Comparison of ENCODE assay signal across 17 mouse cellular contexts in genomic region chr11:77830875-77831274, GRCm38 (mm10). TPM values are rescaled to one million over a fixed set of nuclear protein-coding genes. Genes with fewer than 3 reads are reported as not detected.
DNase-seq lines count a peak whose midpoint lies in the region; ATAC-seq and TF ChIP-seq lines count a peak whose summit lies in the region.
"Had no signal": no experiment of that assay in that cellular context is flagged by ENCODE, and none has a peak within 500 bp of the region (broad histone marks: within the 10 kb centered on the region; RNA-seq: fewer than 3 reads in every experiment).

No protein-coding gene starts in this region.

- H3K9me3 ChIP-seq in stomach, embryonic 16.5 days (replicated peaks; ENCODE audit: control insufficient read depth, low read length) = no peaks in the 10 kb centered on the region
- no peaks in the 10 kb centered on the region for H3K9me3 ChIP-seq in stomach, postnatal 0 days (ENCODE audit: control insufficient read depth, low read length)
- no peaks in the 10 kb centered on the region for H3K9me3 ChIP-seq in hindbrain, embryonic 14.5 days (ENCODE audit: control insufficient read depth, low read length)
- H3K9me3 ChIP-seq: heart, embryonic 12.5 days; lung, embryonic 15.5 days had no signal

- no peak overlapping the region for H3K4me2 ChIP-seq in stomach, embryonic 16.5 days (ENCODE audit: low read depth, low read length)
- H3K4me2 ChIP-seq in stomach, postnatal 0 days (replicated peaks; ENCODE audit: low read depth) = no peak overlapping the region
- H3K4me2 ChIP-seq in hindbrain, embryonic 14.5 days (replicated peaks) = no peak overlapping the region
- H3K4me2 ChIP-seq: heart, embryonic 12.5 days; lung, embryonic 15.5 days had no signal

- no peak for TF ChIP-seq CTCF in stomach, postnatal 0 days (IDR thresholded peaks at IDR 0.05; ENCODE audit: low read depth)

- 0 out of 2 replicates have a peak, but pooled peaks cover 3% of the 10 kb centered on the region for H3K4me1 ChIP-seq in stomach, embryonic 16.5 days (ENCODE audit: control insufficient read depth, insufficient read depth, low read length)
- no peaks in the 10 kb centered on the region for H3K4me1 ChIP-seq in stomach, postnatal 0 days (replicated peaks; ENCODE audit: control insufficient read depth, insufficient read depth)
- H3K4me1 ChIP-seq in hindbrain, embryonic 14.5 days (replicated peaks; ENCODE audit: control insufficient read depth, insufficient read depth, low read length) = peaks cover 16% of the 10 kb centered on the region

- ATAC-seq in stomach, embryonic 16.5 days (ENCODE audit: insufficient read depth, low FRiP score) = peak; percentile 31; the same call in 1 of the 2 replicates
- no peak for ATAC-seq in stomach, postnatal 0 days (ENCODE audit: low FRiP score, low TSS enrichment)
- no peak for ATAC-seq in hindbrain, embryonic 14.5 days (ENCODE audit: low FRiP score)
- ATAC-seq: CD4-positive, CD25-positive, alpha-beta regulatory T cell, adult 4 months; intestine, postnatal 0 days had no signal

- H3K36me3 ChIP-seq in stomach, embryonic 16.5 days (ENCODE audit: control insufficient read depth, insufficient read depth, low read length) = peaks cover 12% of the 10 kb centered on the region
- H3K36me3 ChIP-seq in stomach, postnatal 0 days (ENCODE audit: control insufficient read depth, insufficient read depth, low read length) = peaks cover 14% of the 10 kb centered on the region; the same call in 1 of the 2 replicates
- peaks cover 63% of the 10 kb centered on the region for H3K36me3 ChIP-seq in hindbrain, embryonic 14.5 days (replicated peaks; ENCODE audit: control insufficient read depth, insufficient read depth)

- DNase-seq in kidney, postnatal 36 days = peak; percentile 37 to 39
- DNase-seq in kidney, postnatal 4 days = no peak
- no peak for DNase-seq in stomach, postnatal 0 days (ENCODE audit: low spot score)
- no peak for DNase-seq in hindbrain, embryonic 14.5 days (ENCODE audit: low spot score)
- no peak for DNase-seq in lung, postnatal 14 days
- no peak for DNase-seq in cerebellum, postnatal 36 days
- DNase-seq: adrenal gland, postnatal 14 days; cerebellum, adult 9-11 months; embryo, embryonic 11 days; heart, postnatal 36 days; right cerebral cortex, postnatal 4 days had no signal

- no peak overlapping the region for H3K27ac ChIP-seq in stomach, embryonic 16.5 days (ENCODE audit: low read length)
- H3K27ac ChIP-seq in stomach, postnatal 0 days (replicated peaks) = no peak overlapping the region
- peak overlapping the region; percentile 55 for H3K27ac ChIP-seq in hindbrain, embryonic 14.5 days
- H3K27ac ChIP-seq: lung, embryonic 15.5 days had no signal

- no peak overlapping the region for H3K4me3 ChIP-seq in stomach, embryonic 16.5 days (replicated peaks; ENCODE audit: low read length)
- no peak overlapping the region for H3K4me3 ChIP-seq in stomach, postnatal 0 days (ENCODE audit: low read depth, low read length)
- no peak overlapping the region for H3K4me3 ChIP-seq in hindbrain, embryonic 14.5 days (replicated peaks; ENCODE audit: low read length)
- H3K4me3 ChIP-seq: heart, embryonic 12.5 days; lung, embryonic 15.5 days; myocyte had no signal

- 49% methylated on average over 7 of the region's 7 CpGs for WGBS in stomach, embryonic 16.5 days
- WGBS in stomach, postnatal 0 days = 62% methylated on average over 7 of the region's 7 CpGs
- WGBS in hindbrain, embryonic 14.5 days = 31% methylated on average over 7 of the region's 7 CpGs

- TF ChIP-seq EP300 in stomach, postnatal 0 days (optimal IDR thresholded peaks at IDR 0.05) = no peak

- no peaks in the 10 kb centered on the region for H3K27me3 ChIP-seq in stomach, embryonic 16.5 days (ENCODE audit: control insufficient read depth, insufficient read depth, low read length)
- H3K27me3 ChIP-seq in stomach, postnatal 0 days (ENCODE audit: control insufficient read depth, insufficient read depth, low read length) = no peaks in the 10 kb centered on the region
- no peaks in the 10 kb centered on the region for H3K27me3 ChIP-seq in hindbrain, embryonic 14.5 days (ENCODE audit: control insufficient read depth, insufficient read depth, low read length)
- H3K27me3 ChIP-seq: heart, embryonic 12.5 days; lung, embryonic 15.5 days had no signal

- H3K9ac ChIP-seq in stomach, embryonic 16.5 days (ENCODE audit: low read length) = no peak overlapping the region
- no peak overlapping the region for H3K9ac ChIP-seq in stomach, postnatal 0 days (ENCODE audit: low read length)
- H3K9ac ChIP-seq in hindbrain, embryonic 14.5 days = peak overlapping the region; percentile 6; the same call in 1 of the 2 replicates
- H3K9ac ChIP-seq: heart, embryonic 12.5 days; lung, embryonic 15.5 days had no signal

RNA-seq across cellular contexts. Expression of gene Gm10277, which starts 43.3 kb away (rescaled TPM):
- 1.2 and 1.4 TPM in 2 replicates for polyA plus RNA-seq in stomach, embryonic 16.5 days (2015; fragmentation: Nextera tagmentation; extraction: Ambion mirVana)
- polyA plus RNA-seq in stomach, postnatal 0 days (2015; fragmentation: Nextera tagmentation; extraction: Ambion mirVana) = 0.40 TPM in 2 replicates
- 0.69 and 1.4 TPM in 2 replicates for polyA plus RNA-seq in hindbrain, embryonic 14.5 days (2014; fragmentation: Nextera tagmentation; extraction: Ambion mirVana)

Comparison
In these comparisons a context has a peak if more than half of its experiments do, and no peak if none do; other contexts are left out.
1. DNase-seq: peak in kidney, postnatal 36 days (2 of 2); none in kidney, postnatal 4 days (0 of 2), stomach, postnatal 0 days (single experiment), hindbrain, embryonic 14.5 days (single experiment), lung, postnatal 14 days (single experiment) and cerebellum, postnatal 36 days (0 of 2).